Comparison of ENCODE assay signal across 22 mouse cellular contexts in the genomic region with DNA sequence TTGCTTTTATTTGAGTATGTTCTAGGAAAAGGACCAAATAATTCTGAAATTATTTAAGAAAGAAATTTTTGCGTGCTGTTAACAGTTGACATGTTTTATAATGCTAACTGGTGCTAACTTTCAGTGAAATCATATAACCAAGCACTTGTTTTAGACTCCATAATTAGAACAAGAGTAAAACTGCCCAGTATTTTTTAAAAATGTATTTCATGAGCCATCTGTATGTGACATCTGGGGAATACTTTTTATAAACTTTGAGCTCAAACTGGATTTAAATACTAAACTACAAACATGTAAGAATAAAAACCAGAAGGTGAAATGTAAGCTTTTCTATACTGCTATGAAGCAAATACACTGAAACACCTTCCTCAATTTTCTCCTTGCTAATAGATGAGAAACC.
"Had no signal": no experiment of that assay in that cellular context is flagged by ENCODE, and none has a peak within 500 bp of the region (broad histone marks: within the 10 kb centered on the region; RNA-seq: fewer than 3 reads in every experiment).

No protein-coding gene starts in this region.

- DNase-seq: heart, postnatal 10 days; heart, postnatal 14 days; heart, postnatal 36 days; heart, postnatal 4 days; kidney, adult 11 months; kidney, adult 18-20 months; kidney, adult 2 months; kidney, adult 8-10 months; kidney, adult 9 months; kidney, postnatal 10 days; kidney, postnatal 14 days; kidney, postnatal 25 days; kidney, postnatal 36 days; kidney, postnatal 4 days; layer of hippocampus, adult 9-11 months; layer of hippocampus, postnatal 36 days had no signal

- ATAC-seq: hindbrain, embryonic 16.5 days; hindbrain, postnatal 0 days; inflammation-experienced regulatory T-cells, adult 6 months; intestine, embryonic 15.5 days; intestine, embryonic 16.5 days; intestine, postnatal 0 days had no signal
